Comparison of ENCODE assay signal across 8 mouse cellular contexts in the genomic region with DNA sequence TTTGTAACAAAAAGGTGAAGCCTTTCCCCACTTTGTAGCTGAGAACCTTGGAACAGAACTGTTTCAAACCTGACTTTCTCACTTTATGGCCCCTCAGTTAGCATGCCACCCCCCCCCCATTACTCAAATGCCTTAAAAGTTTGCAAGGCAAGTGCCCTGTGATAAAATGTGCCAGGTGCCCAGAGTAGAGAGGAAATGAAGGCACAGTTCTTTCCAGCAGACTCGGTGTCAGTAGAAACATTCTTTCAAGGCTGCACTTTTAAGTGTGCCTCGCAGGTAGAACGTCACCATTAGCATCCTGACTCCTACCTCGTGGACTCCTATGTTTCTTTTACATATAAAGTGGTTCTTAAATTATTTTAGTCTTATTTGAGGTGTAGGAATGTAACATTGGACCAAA. TPM values are rescaled to one million over a fixed set of nuclear protein-coding genes. Genes with fewer than 3 reads are reported as not detected.
DNase-seq lines count a peak whose midpoint lies in the region; ATAC-seq and TF ChIP-seq lines count a peak whose summit lies in the region.

No protein-coding gene starts in this region.

- H3K9ac ChIP-seq in limb, embryonic 11.5 days (ENCODE audit: low read length), result no peak overlapping the region

- 79% methylated on average over 4 of the region's 4 CpGs for WGBS in limb, embryonic 11.5 days
- WGBS in small intestine, adult 2 months, result 15% methylated on average over 4 of the region's 4 CpGs

- H3K36me3 ChIP-seq in megakaryocyte, embryonic 14.5 days (replicated peaks; ENCODE audit: low read length), result peaks cover 38% of the 10 kb centered on the region
- peaks cover 3% of the 10 kb centered on the region for H3K36me3 ChIP-seq in limb, embryonic 11.5 days (ENCODE audit: control insufficient read depth, insufficient read depth, low read length)
- peaks cover 20% of the 10 kb centered on the region for H3K36me3 ChIP-seq in small intestine, adult 2 months (ENCODE audit: control insufficient read depth, insufficient read depth, low read length)

- H3K27me3 ChIP-seq in megakaryocyte, embryonic 14.5 days (replicated peaks), result no peaks in the 10 kb centered on the region
- no peaks in the 10 kb centered on the region for H3K27me3 ChIP-seq in limb, embryonic 11.5 days (ENCODE audit: control insufficient read depth, insufficient read depth, low read length)
- no peaks in the 10 kb centered on the region for H3K27me3 ChIP-seq in small intestine, adult 2 months (ENCODE audit: control insufficient read depth, insufficient read depth, low read length)

- H3K27ac ChIP-seq in embryonic fibroblast, embryonic 13.5 days (ENCODE audit: insufficient read depth, low read length), result no peak overlapping the region
- H3K27ac ChIP-seq in limb, embryonic 11.5 days (replicated peaks; ENCODE audit: low read depth, low read length), result no peak overlapping the region
- peak overlapping the region; percentile 39 for H3K27ac ChIP-seq in small intestine, adult 2 months (ENCODE audit: insufficient read depth, low read depth, low read length)

- peaks cover 46% of the 10 kb centered on the region for H3K4me1 ChIP-seq in megakaryocyte, embryonic 14.5 days
- no peaks in the 10 kb centered on the region for H3K4me1 ChIP-seq in embryonic fibroblast, embryonic 13.5 days (ENCODE audit: control insufficient read depth, insufficient read depth, low read length)
- H3K4me1 ChIP-seq in limb, embryonic 11.5 days (ENCODE audit: control insufficient read depth, insufficient read depth, low read length), result peaks cover 4% of the 10 kb centered on the region; the same call in 1 of the 2 replicates
- no peaks in the 10 kb centered on the region; the same call in 1 of the 2 replicates for H3K4me1 ChIP-seq in small intestine, adult 2 months (ENCODE audit: control insufficient read depth, insufficient read depth, insufficient read length, low read length)

- no peak for ATAC-seq in megakaryocyte, adult 5-6 weeks (ENCODE audit: poor library complexity, severe bottlenecking)
- no peak for ATAC-seq in limb, embryonic 11.5 days (ENCODE audit: insufficient number of reproducible peaks, low FRiP score, low TSS enrichment, low read depth)
- ATAC-seq in megakaryocyte-erythroid progenitor cell, adult 5-6 weeks (replicated peaks; ENCODE audit: low FRiP score, low TSS enrichment, poor library complexity, severe bottlenecking), result no peak

- DNase-seq in limb, embryonic 11.5 days (ENCODE audit: low spot score), result no peak
- no peak for DNase-seq in left cerebral cortex, postnatal 25 days (ENCODE audit: low spot score in 2 of 2)
- DNase-seq in lung, postnatal 25 days (ENCODE audit: low spot score), result no peak

- TF ChIP-seq CTCF in embryonic fibroblast, embryonic 13.5 days (IDR thresholded peaks at IDR 0.05; ENCODE audit: borderline replicate concordance, insufficient read depth, low read length), result no peak
- no peak for TF ChIP-seq CTCF in small intestine, adult 2 months (IDR thresholded peaks at IDR 0.05; ENCODE audit: extremely low read depth, insufficient read length, insufficient replicate concordance, low read depth, low read length)

- no peak for TF ChIP-seq POLR2A in embryonic fibroblast, embryonic 13.5 days (IDR thresholded peaks at IDR 0.05; ENCODE audit: low read depth, low read length)
- TF ChIP-seq POLR2A in small intestine, adult 2 months (IDR thresholded peaks at IDR 0.05; ENCODE audit: low read depth, low read length), result no peak

- peak overlapping the region; percentile 99 for H3K4me3 ChIP-seq in megakaryocyte, embryonic 14.5 days (replicated peaks)
- H3K4me3 ChIP-seq in embryonic fibroblast, embryonic 13.5 days (ENCODE audit: insufficient read depth, low read length), result peak overlapping the region; percentile 79
- H3K4me3 ChIP-seq in limb, embryonic 11.5 days (ENCODE audit: low read depth, low read length), result peak overlapping the region; percentile 56
- peak overlapping the region; percentile 83; the same call in 1 of the 2 replicates for H3K4me3 ChIP-seq in small intestine, adult 2 months (ENCODE audit: low read depth, low read length)

- peak overlapping the region; percentile 67 for H3K4me2 ChIP-seq in limb, embryonic 11.5 days (ENCODE audit: low read depth, severe bottlenecking)

- intact Hi-C loops in left cerebral cortex, postnatal 25 days (cut with DNase I), result no loop called here

- H3K9me3 ChIP-seq in megakaryocyte, embryonic 14.5 days, result no peaks in the 10 kb centered on the region
- no peaks in the 10 kb centered on the region for H3K9me3 ChIP-seq in limb, embryonic 11.5 days (ENCODE audit: control insufficient read depth, low read length)

RNA-seq across cellular contexts. Expression of a gene that starts 1.0 kb away (rescaled TPM):
- polyA plus RNA-seq in megakaryocyte, embryonic 14.5 days (2012; ENCODE audit: insufficient read depth, low replicate concordance), result 1.1 TPM in 1 of 2 replicates, not detected in the other
- total RNA-seq in megakaryocyte, adult 5-6 weeks (2015), result 63.4 and 87.8 TPM in 2 replicates
- 35.7 and 50.4 TPM in 2 replicates for total RNA-seq in megakaryocyte, adult 5-6 weeks (2017)
- 34.1 and 43.9 TPM in 2 replicates for polyA plus RNA-seq in embryonic fibroblast, embryonic 13.5 days (2011; ENCODE audit: insufficient read length, low read depth, missing spikeins)
- polyA plus RNA-seq in limb, embryonic 11.5 days (2014; fragmentation: Nextera tagmentation; extraction: Ambion mirVana), result 44.0 and 57.1 TPM in 2 replicates
- 5.4 and 13.3 TPM in 2 replicates for polyA plus RNA-seq in small intestine, adult 2 months (2012; rRNA removed)
- 67.8 and 79.9 TPM in 2 replicates for total RNA-seq in megakaryocyte-erythroid progenitor cell, adult 5-6 weeks (2014; fragmentation: Nextera tagmentation)
- total RNA-seq in megakaryocyte-erythroid progenitor cell, adult 5-6 weeks (2017), result 46.4 and 55.3 TPM in 2 replicates
- total RNA-seq in left cerebral cortex, postnatal 25 days (2021), result 100 to 1,000 TPM; 112 to 122 TPM
